Mouse (Mus musculus): ENCODE data around the gene Dnajc2. TPM values are rescaled to one million over a fixed set of nuclear protein-coding genes. Genes with fewer than 3 reads are reported as not detected.
A peak's percentile ranks its signal among the peaks of the same experiment; 100 is the strongest.

The Dnajc2 gene
- polyA plus RNA-seq, 1 experiment from 2014 or later: 95.6 TPM

GRCm38 (mm10) chr5:21776491-21776890 is 8.6 kb downstream of the Dnajc2 start:
- WGBS: 90% methylated on average over 6 of the region's 6 CpGs
- DNase-seq (ENCODE audit: low spot score) (no peak), ATAC-seq (ENCODE audit: insufficient number of reproducible peaks, low FRiP score, low TSS enrichment, low read depth) (no peak)
- Histone ChIP-seq H3K9me3 (ENCODE audit: control insufficient read depth, low read length) (no peaks in the 10 kb centered on the region), H3K4me1 (ENCODE audit: control insufficient read depth, insufficient read depth, low read length) (no peaks in the 10 kb centered on the region), H3K27me3 (ENCODE audit: control insufficient read depth, insufficient read depth, low read length) (no peaks in the 10 kb centered on the region), H3K9ac (ENCODE audit: low read length) (no peak overlapping the region), H3K27ac (replicated peaks; ENCODE audit: low read depth, low read length) (no peak overlapping the region), H3K36me3 (ENCODE audit: control insufficient read depth, insufficient read depth, low read length) (peaks cover 16% of the 10 kb centered on the region; the same call in 1 of the 2 replicates), H3K4me2 (ENCODE audit: low read depth, severe bottlenecking) (no peak overlapping the region), H3K4me3 (ENCODE audit: low read depth, low read length) (no peak overlapping the region)

GRCm38 (mm10) chr5:21769841-21770240 is 15.2 kb downstream of the Dnajc2 start:
- H3K4me2 ChIP-seq (ENCODE audit: low read depth, severe bottlenecking): no peak overlapping the region
- 94% methylated on average over 6 of the region's 6 CpGs for WGBS
- ATAC-seq (ENCODE audit: insufficient number of reproducible peaks, low FRiP score, low TSS enrichment, low read depth) (no peak), DNase-seq (ENCODE audit: low spot score) (no peak)
- H3K27me3 ChIP-seq (ENCODE audit: control insufficient read depth, insufficient read depth, low read length): no peaks in the 10 kb centered on the region
- H3K27ac ChIP-seq (replicated peaks; ENCODE audit: low read depth, low read length): no peak overlapping the region
- H3K36me3 ChIP-seq (ENCODE audit: control insufficient read depth, insufficient read depth, low read length): peaks cover 21% of the 10 kb centered on the region; the same call in 1 of the 2 replicates
- no peak overlapping the region for H3K4me3 ChIP-seq (ENCODE audit: low read depth, low read length)
- H3K9me3 ChIP-seq (ENCODE audit: control insufficient read depth, low read length): no peaks in the 10 kb centered on the region
- H3K9ac ChIP-seq (ENCODE audit: low read length): no peak overlapping the region
- no peaks in the 10 kb centered on the region for H3K4me1 ChIP-seq (ENCODE audit: control insufficient read depth, insufficient read depth, low read length)

DNA sequence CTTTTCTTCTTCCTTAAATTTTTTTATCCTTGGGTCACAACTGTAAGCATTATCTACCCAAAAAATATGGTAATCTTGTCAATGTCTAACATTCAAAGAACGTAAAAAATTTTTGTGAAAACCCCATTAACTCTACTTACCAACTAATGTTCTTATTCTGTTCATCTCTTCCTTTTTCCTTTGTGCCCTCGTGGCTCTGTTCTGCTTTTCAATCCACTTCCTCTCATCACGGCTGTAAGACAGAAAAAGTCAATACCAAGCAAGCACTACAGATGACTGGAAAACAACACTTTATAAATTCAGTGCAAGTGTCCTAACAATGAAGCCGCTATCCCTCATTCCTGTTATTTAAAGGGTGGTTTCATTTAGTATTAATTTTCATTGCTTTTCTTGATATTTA is 16.5 kb downstream of the Dnajc2 start:
- Histone ChIP-seq H3K4me1 (ENCODE audit: control insufficient read depth, insufficient read depth, low read length) (no peaks in the 10 kb centered on the region), H3K4me3 (ENCODE audit: low read depth, low read length) (no peak overlapping the region), H3K36me3 (ENCODE audit: control insufficient read depth, insufficient read depth, low read length) (peaks cover 16% of the 10 kb centered on the region; the same call in 1 of the 2 replicates), H3K9me3 (ENCODE audit: control insufficient read depth, low read length) (no peaks in the 10 kb centered on the region), H3K9ac (ENCODE audit: low read length) (no peak overlapping the region), H3K27me3 (ENCODE audit: control insufficient read depth, insufficient read depth, low read length) (no peaks in the 10 kb centered on the region), H3K27ac (replicated peaks; ENCODE audit: low read depth, low read length) (no peak overlapping the region), H3K4me2 (ENCODE audit: low read depth, severe bottlenecking) (no peak overlapping the region)
- DNase-seq (ENCODE audit: low spot score): no peak
- ATAC-seq (ENCODE audit: insufficient number of reproducible peaks, low FRiP score, low TSS enrichment, low read depth): no peak
- WGBS: 93% methylated on average over 4 of the region's 4 CpGs

DNA sequence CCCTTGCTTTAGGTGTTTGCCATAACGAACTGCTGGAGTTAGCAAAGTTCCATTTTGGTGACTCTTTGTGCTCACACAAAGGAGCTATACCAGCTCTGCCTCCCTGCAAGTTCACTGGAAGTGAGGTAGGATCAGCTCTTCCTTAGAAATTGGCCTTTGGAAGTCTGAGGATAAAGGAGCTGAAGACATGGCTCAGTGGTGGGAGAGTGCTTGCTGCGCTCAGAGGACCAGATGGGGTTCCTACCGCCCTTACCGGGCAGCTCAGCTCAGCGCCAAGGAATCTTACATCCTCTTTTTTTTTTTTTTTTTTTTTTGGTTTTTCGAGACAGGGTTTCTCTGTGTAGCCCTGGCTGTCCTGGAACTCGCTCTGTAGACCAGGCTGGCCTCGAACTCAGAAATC is 39.1 kb downstream of the Dnajc2 start:
- no peak for DNase-seq (ENCODE audit: low spot score)
- Histone ChIP-seq H3K27me3 (ENCODE audit: control insufficient read depth, insufficient read depth, low read length) (no peaks in the 10 kb centered on the region), H3K4me2 (ENCODE audit: low read depth, severe bottlenecking) (no peak overlapping the region), H3K36me3 (ENCODE audit: control insufficient read depth, insufficient read depth, low read length) (peaks cover 18% of the 10 kb centered on the region; the same call in 1 of the 2 replicates), H3K4me1 (ENCODE audit: control insufficient read depth, insufficient read depth, low read length) (no peaks in the 10 kb centered on the region), H3K27ac (replicated peaks; ENCODE audit: low read depth, low read length) (no peak overlapping the region), H3K4me3 (ENCODE audit: low read depth, low read length) (no peak overlapping the region), H3K9me3 (ENCODE audit: control insufficient read depth, low read length) (no peaks in the 10 kb centered on the region), H3K9ac (ENCODE audit: low read length) (no peak overlapping the region)
- ATAC-seq (ENCODE audit: insufficient number of reproducible peaks, low FRiP score, low TSS enrichment, low read depth): no peak
- WGBS: 91% methylated on average over 6 of the region's 8 CpGs

- H3K36me3 ChIP-seq (ENCODE audit: control insufficient read depth, insufficient read depth, low read length): peaks cover 22% of the 10 kb centered on the region
- DNase-seq (ENCODE audit: low spot score) (no peak), ATAC-seq (ENCODE audit: insufficient number of reproducible peaks, low FRiP score, low TSS enrichment, low read depth) (no peak)
- H3K4me3 ChIP-seq (ENCODE audit: low read depth, low read length): no peak overlapping the region
- no peak overlapping the region for H3K9ac ChIP-seq (ENCODE audit: low read length)
- H3K4me1 ChIP-seq (ENCODE audit: control insufficient read depth, insufficient read depth, low read length): no peaks in the 10 kb centered on the region
- H3K27ac ChIP-seq (replicated peaks; ENCODE audit: low read depth, low read length): no peak overlapping the region
- H3K27me3 ChIP-seq (ENCODE audit: control insufficient read depth, insufficient read depth, low read length): no peaks in the 10 kb centered on the region
- H3K9me3 ChIP-seq (ENCODE audit: control insufficient read depth, low read length): no peaks in the 10 kb centered on the region
- H3K4me2 ChIP-seq (ENCODE audit: low read depth, severe bottlenecking): no peak overlapping the region
Measured at GRCm38 (mm10) chr5:21744651-21745050, 40.4 kb downstream of the Dnajc2 start.

GRCm38 (mm10) chr5:21743606-21744005 is 41.4 kb downstream of the Dnajc2 start:
- peaks cover 15% of the 10 kb centered on the region for H3K36me3 ChIP-seq (ENCODE audit: control insufficient read depth, insufficient read depth, low read length)
- H3K27me3 ChIP-seq (ENCODE audit: control insufficient read depth, insufficient read depth, low read length): no peaks in the 10 kb centered on the region
- no peak overlapping the region for H3K9ac ChIP-seq (ENCODE audit: low read length)
- WGBS: 94% methylated on average over 10 of the region's 10 CpGs
- no peak overlapping the region for H3K4me2 ChIP-seq (ENCODE audit: low read depth, severe bottlenecking)
- no peaks in the 10 kb centered on the region for H3K9me3 ChIP-seq (ENCODE audit: control insufficient read depth, low read length)
- DNase-seq (ENCODE audit: low spot score) (no peak), ATAC-seq (ENCODE audit: insufficient number of reproducible peaks, low FRiP score, low TSS enrichment, low read depth) (no peak)
- no peaks in the 10 kb centered on the region for H3K4me1 ChIP-seq (ENCODE audit: control insufficient read depth, insufficient read depth, low read length)
- H3K4me3 ChIP-seq (ENCODE audit: low read depth, low read length): no peak overlapping the region
- no peak overlapping the region for H3K27ac ChIP-seq (replicated peaks; ENCODE audit: low read depth, low read length)

- WGBS: 93% methylated on average over 13 of the region's 13 CpGs
- Histone ChIP-seq H3K4me3 (ENCODE audit: low read depth, low read length) (no peak overlapping the region), H3K27me3 (ENCODE audit: control insufficient read depth, insufficient read depth, low read length) (no peaks in the 10 kb centered on the region), H3K4me2 (ENCODE audit: low read depth, severe bottlenecking) (no peak overlapping the region), H3K4me1 (ENCODE audit: control insufficient read depth, insufficient read depth, low read length) (peaks cover 3% of the 10 kb centered on the region; the same call in 1 of the 2 replicates), H3K27ac (replicated peaks; ENCODE audit: low read depth, low read length) (no peak overlapping the region), H3K9me3 (ENCODE audit: control insufficient read depth, low read length) (no peaks in the 10 kb centered on the region), H3K36me3 (ENCODE audit: control insufficient read depth, insufficient read depth, low read length) (peaks cover 10% of the 10 kb centered on the region), H3K9ac (ENCODE audit: low read length) (no peak overlapping the region)
- ATAC-seq (ENCODE audit: insufficient number of reproducible peaks, low FRiP score, low TSS enrichment, low read depth): no peak
- DNase-seq (ENCODE audit: low spot score): peak; percentile 14
Measured at GRCm38 (mm10) chr5:21739881-21740280, 45.2 kb downstream of the Dnajc2 start.

DNA sequence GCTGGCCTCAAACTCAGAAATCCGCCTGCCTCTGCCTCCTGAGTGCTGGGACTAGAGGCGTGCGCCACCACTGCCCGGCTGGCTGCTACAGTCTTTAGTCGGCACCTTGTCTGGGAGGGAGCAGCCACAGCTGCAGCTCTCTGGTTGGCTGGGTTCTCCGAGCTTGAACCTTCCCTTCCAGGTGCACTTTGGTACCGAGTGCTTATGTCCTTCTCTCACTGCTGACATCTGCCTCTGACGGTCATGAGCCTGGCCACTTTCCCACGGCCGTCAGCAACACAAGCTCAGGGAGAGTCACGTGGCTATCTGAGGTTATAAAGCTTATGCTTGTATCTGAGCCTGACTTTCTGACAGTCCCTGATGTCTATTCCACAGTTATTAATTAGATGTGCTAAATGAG is 45.9 kb downstream of the Dnajc2 start:
- H3K27ac ChIP-seq (replicated peaks; ENCODE audit: low read depth, low read length): no peak overlapping the region
- ATAC-seq (ENCODE audit: insufficient number of reproducible peaks, low FRiP score, low TSS enrichment, low read depth) (no peak), DNase-seq (ENCODE audit: low spot score) (no peak)
- no peaks in the 10 kb centered on the region for H3K9me3 ChIP-seq (ENCODE audit: control insufficient read depth, low read length)
- no peak overlapping the region for H3K4me2 ChIP-seq (ENCODE audit: low read depth, severe bottlenecking)
- H3K4me1 ChIP-seq (ENCODE audit: control insufficient read depth, insufficient read depth, low read length): peaks cover 3% of the 10 kb centered on the region; the same call in 1 of the 2 replicates
- no peaks in the 10 kb centered on the region for H3K27me3 ChIP-seq (ENCODE audit: control insufficient read depth, insufficient read depth, low read length)
- H3K9ac ChIP-seq (ENCODE audit: low read length): no peak overlapping the region
- no peak overlapping the region for H3K4me3 ChIP-seq (ENCODE audit: low read depth, low read length)
- peaks cover 5% of the 10 kb centered on the region for H3K36me3 ChIP-seq (ENCODE audit: control insufficient read depth, insufficient read depth, low read length)
- WGBS: 94% methylated on average over 11 of the region's 11 CpGs

DNA sequence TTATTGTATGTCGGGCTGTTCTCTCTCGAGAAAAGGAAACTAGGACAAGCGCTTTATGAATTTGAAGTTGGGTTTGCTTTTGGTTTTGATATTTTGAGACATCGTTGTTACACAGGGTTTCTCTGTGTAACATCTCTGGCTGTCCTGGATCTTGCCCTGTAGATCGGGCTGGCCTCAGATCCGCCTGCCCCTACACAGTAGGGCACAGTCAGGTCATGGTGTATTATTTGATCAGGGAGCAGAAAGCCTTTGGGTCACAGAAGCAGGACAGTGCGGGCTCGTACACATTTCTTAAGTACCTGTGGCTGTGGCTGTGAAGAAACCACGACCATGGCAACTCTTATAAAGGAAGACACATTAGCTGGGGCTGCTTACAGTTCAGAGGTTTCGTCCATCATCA is 47.4 kb downstream of the Dnajc2 start:
- Histone ChIP-seq H3K36me3 (ENCODE audit: control insufficient read depth, insufficient read depth, low read length) (peaks cover 5% of the 10 kb centered on the region), H3K27me3 (ENCODE audit: control insufficient read depth, insufficient read depth, low read length) (no peaks in the 10 kb centered on the region), H3K27ac (replicated peaks; ENCODE audit: low read depth, low read length) (no peak overlapping the region), H3K9ac (ENCODE audit: low read length) (peak overlapping the region; percentile 66), H3K9me3 (ENCODE audit: control insufficient read depth, low read length) (no peaks in the 10 kb centered on the region), H3K4me2 (ENCODE audit: low read depth, severe bottlenecking) (peak overlapping the region; percentile 52), H3K4me3 (ENCODE audit: low read depth, low read length) (peak overlapping the region; percentile 79), H3K4me1 (ENCODE audit: control insufficient read depth, insufficient read depth, low read length) (peaks cover 3% of the 10 kb centered on the region; the same call in 1 of the 2 replicates)
- WGBS: 33% methylated on average over 10 of the region's 10 CpGs
- peak; percentile 20 for DNase-seq (ENCODE audit: low spot score)
- peak; percentile 64; the same call in 1 of the 2 replicates for ATAC-seq (ENCODE audit: insufficient number of reproducible peaks, low FRiP score, low TSS enrichment, low read depth)

All from limb, embryonic 11.5 days (tissue).